Mouse (Mus musculus) limb, embryonic 12.5 days (tissue): ENCODE measurements around the gene D930020B18Rik. TPM values are rescaled to one million over a fixed set of nuclear protein-coding genes. Genes with fewer than 3 reads are reported as not detected.

ENCODE experiments used
- ATAC-seq: fragments of 200-750 bp; cut with Nextera tagmentation; 2 replicates; pipeline ENCODE4 v1.8.0; 2017; ENCODE audit warnings: low read depth, moderate TSS enrichment; ENCODE audit not compliant: insufficient number of reproducible peaks, insufficient read depth, low FRiP score, low TSS enrichment
- H3K27ac ChIP-seq: fragments of 300-500 bp; sonication (generic); 2 replicates; pipeline ENCODE4 v1.5.1; 2016; ENCODE audit warnings: mild to moderate bottlenecking, moderate library complexity
- H3K27me3 ChIP-seq: fragments of 300-500 bp; sonication (generic); 2 replicates; pipeline ENCODE4 v1.6.1; 2016; ENCODE audit warnings: mild to moderate bottlenecking, moderate library complexity
- H3K36me3 ChIP-seq: fragments of 300-500 bp; sonication (generic); 2 replicates; pipeline ENCODE4 v1.6.1; 2016; ENCODE audit warnings: mild to moderate bottlenecking, moderate library complexity
- H3K4me1 ChIP-seq: fragments of 300-500 bp; sonication (generic); replicated peaks from 2 replicates; pipeline ENCODE4 v1.6.1; 2016
- H3K4me2 ChIP-seq: fragments of 300-500 bp; sonication (generic); 2 replicates; pipeline ENCODE4 v1.6.1; 2016; ENCODE audit warnings: mild to moderate bottlenecking, moderate library complexity
- H3K4me3 ChIP-seq: fragments of 300-500 bp; sonication (generic); replicated peaks from 2 replicates; pipeline ENCODE4 v1.5.1; 2016; ENCODE audit warnings: mild to moderate bottlenecking
- H3K9ac ChIP-seq: fragments of 300-500 bp; sonication (generic); replicated peaks from 2 replicates; pipeline ENCODE4 v1.6.1; 2016; ENCODE audit warnings: mild to moderate bottlenecking, moderate library complexity
- H3K9me3 ChIP-seq: fragments of 300-500 bp; sonication (generic); 2 replicates; pipeline ENCODE4 v1.6.1; 2016; ENCODE audit warnings: mild to moderate bottlenecking, moderate library complexity
- WGBS: fragments of 180-500 bp; shearing (Covaris S2); methylation state at CpG from one replicate; pipeline ENCODE4 v1.1.7; 2016; 5-methylcytosine and 5-hydroxymethylcytosine counted together
- polyA plus RNA-seq: library from polyadenylated mRNA; unstranded; fragments of >200 nt; fragmentation: Nextera tagmentation; extraction: Ambion mirVana; gene quantifications from 2 replicates; pipeline ENCODE4 v1.2.1, GENCODE M21; 2016

Gene D930020B18Rik
- polyA plus RNA-seq, 1 experiment from 2014 or later = 1.8 TPM

DNA sequence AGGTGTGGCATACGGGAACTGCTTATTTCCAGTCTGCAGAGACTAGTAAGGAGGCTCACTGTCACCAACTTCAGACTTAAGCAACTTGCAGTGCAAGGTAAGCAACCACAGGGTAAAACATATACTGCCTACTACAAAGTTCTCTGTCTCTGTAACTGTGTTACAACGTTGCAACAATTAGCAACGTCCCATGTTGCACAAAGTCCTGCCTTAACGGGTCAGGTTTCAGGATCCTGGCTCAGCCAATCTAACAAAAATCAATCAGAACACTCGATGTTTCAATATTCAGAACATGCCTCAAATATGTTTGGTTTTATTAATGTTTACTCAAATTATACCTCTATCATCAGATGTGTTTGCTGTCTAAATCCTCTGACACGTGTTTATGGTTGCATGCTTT lies 19.0 kb upstream of the D930020B18Rik start:
- ATAC-seq = no peak
- Histone ChIP-seq H3K9ac (no peak overlapping the region), H3K4me2 (no peak overlapping the region), H3K36me3 (peaks cover 53% of the 10 kb centered on the region), H3K9me3 (no peaks in the 10 kb centered on the region), H3K27me3 (no peaks in the 10 kb centered on the region), H3K4me3 (no peak overlapping the region), H3K4me1 (peaks cover 13% of the 10 kb centered on the region), H3K27ac (no peak overlapping the region)
- 85% methylated on average over 6 of the region's 6 CpGs for WGBS

DNA sequence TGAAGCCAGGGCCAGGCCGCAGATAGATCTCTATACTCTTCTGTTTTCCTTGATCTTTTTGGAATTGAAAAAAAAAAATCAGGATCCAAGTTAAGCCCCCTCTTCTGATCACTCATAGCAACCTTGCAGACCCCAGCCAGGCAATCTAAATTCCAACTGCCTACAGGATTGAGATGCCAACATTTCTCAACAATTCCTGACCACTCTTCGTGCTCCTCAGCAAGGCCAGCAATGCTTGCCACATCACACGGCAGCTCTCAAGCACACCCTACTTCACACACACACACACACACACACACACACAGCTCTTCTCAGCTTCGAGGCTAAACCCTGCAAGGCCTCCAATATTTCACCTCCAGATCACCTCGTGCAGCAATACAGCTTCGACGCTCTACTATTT lies 17.7 kb upstream of the D930020B18Rik start:
- peaks cover 41% of the 10 kb centered on the region for H3K36me3 ChIP-seq
- ATAC-seq = no peak
- H3K27me3 ChIP-seq = no peaks in the 10 kb centered on the region
- no peak overlapping the region for H3K4me2 ChIP-seq
- WGBS = 89% methylated on average over 7 of the region's 7 CpGs
- no peak overlapping the region for H3K4me3 ChIP-seq
- no peaks in the 10 kb centered on the region for H3K9me3 ChIP-seq
- peaks cover 13% of the 10 kb centered on the region for H3K4me1 ChIP-seq
- no peak overlapping the region for H3K9ac ChIP-seq
- no peak overlapping the region for H3K27ac ChIP-seq

- Histone ChIP-seq H3K4me3 (peak overlapping the region; percentile 85), H3K9me3 (no peaks in the 10 kb centered on the region), H3K27me3 (no peaks in the 10 kb centered on the region), H3K4me1 (peaks cover 13% of the 10 kb centered on the region), H3K36me3 (peaks cover 29% of the 10 kb centered on the region), H3K4me2 (peak overlapping the region; percentile 61), H3K9ac (peak overlapping the region; percentile 86), H3K27ac (no peak overlapping the region)
- WGBS = 21% methylated on average over 9 of the region's 9 CpGs
- ATAC-seq = no peak
Measured at GRCm38 (mm10) chr10:121625006-121625405, 16.4 kb upstream of the D930020B18Rik start.

DNA sequence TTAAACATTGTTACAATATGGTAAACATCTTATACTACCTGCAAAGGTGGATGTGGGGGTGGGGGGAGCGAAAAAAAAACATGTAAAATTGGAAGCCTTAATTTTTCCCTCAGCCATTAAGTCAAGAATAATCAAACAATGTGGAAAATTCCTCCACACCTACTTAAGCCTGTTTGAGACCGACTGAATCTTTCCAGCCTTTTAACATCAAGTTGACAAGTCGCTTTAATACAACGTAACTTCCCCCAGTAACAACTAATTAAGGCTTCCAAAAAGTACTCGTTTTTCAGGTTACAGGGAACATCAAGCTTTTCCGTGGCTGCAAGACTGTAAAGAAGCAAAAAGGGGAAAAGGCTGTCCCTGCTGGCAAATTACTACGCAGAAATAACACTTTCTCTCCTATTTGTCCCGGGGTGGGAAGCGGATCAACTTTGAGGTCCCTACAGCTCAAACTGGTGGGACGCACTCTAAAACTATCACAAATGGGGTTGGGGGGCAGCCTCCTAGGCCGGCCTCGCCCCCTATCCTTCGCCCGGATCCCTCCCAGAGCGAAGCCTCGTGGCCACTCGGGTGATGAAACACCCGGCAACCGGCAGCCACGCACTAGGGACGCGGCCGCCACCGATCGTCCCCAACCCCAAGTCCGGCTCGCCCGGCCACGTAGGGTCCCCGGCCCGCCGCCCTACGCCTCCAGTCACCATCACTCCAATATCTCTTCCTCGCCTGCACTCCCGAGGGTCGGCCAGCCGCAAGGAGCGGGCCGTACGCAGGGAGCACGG lies 15.8 kb upstream of the D930020B18Rik start:
- H3K27me3 ChIP-seq = no peaks in the 10 kb centered on the region
- H3K4me2 ChIP-seq = peak overlapping the region; percentile 61
- H3K4me3 ChIP-seq = peak overlapping the region; percentile 85
- H3K9ac ChIP-seq = peak overlapping the region; percentile 86
- peaks cover 24% of the 10 kb centered on the region for H3K36me3 ChIP-seq
- ATAC-seq = no peak; the same call in 1 of the 2 replicates
- H3K9me3 ChIP-seq = no peaks in the 10 kb centered on the region
- under 1% methylated on average over 41 of the region's 41 CpGs for WGBS
- H3K27ac ChIP-seq = peak overlapping the region; percentile 95
- peaks cover 13% of the 10 kb centered on the region for H3K4me1 ChIP-seq

- Histone ChIP-seq H3K9ac (peak within 1 kb of the TSS; percentile 86), H3K36me3 (peaks cover 16% of the 10 kb centered on the region), H3K4me1 (peaks cover 13% of the 10 kb centered on the region), H3K4me2 (peak within 1 kb of the TSS; percentile 61), H3K27me3 (no peaks in the 10 kb centered on the region), H3K4me3 (peak within 1 kb of the TSS; percentile 85), H3K27ac (peak within 1 kb of the TSS; percentile 95), H3K9me3 (no peaks in the 10 kb centered on the region)
- peak; percentile 99 for ATAC-seq
- under 1% methylated on average over 70 of the region's 70 CpGs for WGBS
Measured at GRCm38 (mm10) chr10:121626186-121626882, 15.1 kb upstream of the D930020B18Rik start, which contains the start of gene Xpot. Gene Xpot, minus strand, starts transcription at chr10:121626332.

DNA sequence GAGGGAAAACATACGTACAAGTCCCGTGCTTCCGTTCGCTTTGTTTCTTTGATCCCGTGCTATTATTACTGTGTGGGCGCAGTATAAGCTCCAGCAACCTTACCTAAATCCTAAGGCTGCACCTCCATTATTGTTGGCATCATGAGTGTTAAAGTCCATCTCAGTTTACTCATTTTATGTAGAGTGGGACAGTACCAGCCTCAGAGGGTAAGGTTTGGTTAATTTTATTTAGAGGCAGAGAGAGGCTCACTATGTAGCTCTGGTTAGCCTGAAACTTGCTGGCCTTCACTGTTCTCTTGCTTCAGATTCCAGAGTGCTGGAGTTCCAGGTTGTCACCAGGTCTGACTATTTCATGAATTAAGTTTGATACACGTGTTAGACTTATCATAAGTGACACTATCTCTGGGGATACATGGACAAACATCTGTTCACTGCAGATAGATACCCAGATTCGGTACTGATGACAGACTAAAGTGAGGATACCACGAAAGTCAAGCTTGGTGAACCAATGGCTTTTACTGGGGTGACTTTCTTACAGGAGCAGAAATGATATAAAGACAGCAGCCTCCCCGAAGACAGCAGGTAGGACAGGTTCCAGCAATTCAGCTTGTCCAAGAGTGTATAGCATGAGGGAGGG lies 14.1 kb upstream of the D930020B18Rik start:
- H3K4me1 ChIP-seq = peaks cover 13% of the 10 kb centered on the region
- peak overlapping the region; percentile 61 for H3K4me2 ChIP-seq
- H3K27ac ChIP-seq = no peak overlapping the region
- peaks cover 6% of the 10 kb centered on the region for H3K36me3 ChIP-seq
- no peaks in the 10 kb centered on the region for H3K27me3 ChIP-seq
- H3K9me3 ChIP-seq = no peaks in the 10 kb centered on the region
- ATAC-seq = no peak
- peak overlapping the region; percentile 85; the same call in 1 of the 2 replicates for H3K4me3 ChIP-seq
- 87% methylated on average over 10 of the region's 10 CpGs for WGBS
- H3K9ac ChIP-seq = no peak overlapping the region

DNA sequence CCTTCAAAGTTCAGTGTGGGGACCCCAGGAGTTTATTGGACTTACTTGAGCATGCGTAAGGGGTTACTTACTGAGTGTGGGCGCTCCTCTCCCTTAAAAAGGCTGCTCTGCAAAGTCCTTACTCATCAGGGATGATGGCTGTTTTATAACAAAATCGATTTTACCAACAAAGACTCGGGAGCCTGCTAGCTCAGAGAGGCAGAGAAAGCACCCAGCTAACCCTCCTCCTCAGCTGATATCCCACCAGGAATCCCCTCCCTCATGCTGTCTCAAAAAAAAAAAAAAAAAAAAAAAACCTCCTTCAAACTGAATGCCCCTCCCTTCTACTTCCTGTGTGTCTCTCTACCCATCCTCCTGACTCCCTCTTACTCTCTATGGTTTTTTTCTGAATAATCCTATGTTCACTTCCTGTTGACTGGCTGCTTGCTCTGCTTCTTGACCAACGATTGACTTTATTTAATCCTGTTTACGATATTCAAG lies 12.8 kb upstream of the D930020B18Rik start:
- Histone ChIP-seq H3K4me3 (no peak overlapping the region), H3K9me3 (no peaks in the 10 kb centered on the region), H3K4me1 (peaks cover 13% of the 10 kb centered on the region), H3K27me3 (no peaks in the 10 kb centered on the region), H3K9ac (no peak overlapping the region), H3K36me3 (no peaks in the 10 kb centered on the region), H3K4me2 (no peak overlapping the region), H3K27ac (no peak overlapping the region)
- 87% methylated on average over 6 of the region's 6 CpGs for WGBS
- ATAC-seq = no peak

GRCm38 (mm10) chr10:121634159-121634558 lies 7.2 kb upstream of the D930020B18Rik start:
- Histone ChIP-seq H3K9me3 (no peaks in the 10 kb centered on the region), H3K27me3 (no peaks in the 10 kb centered on the region), H3K9ac (no peak overlapping the region), H3K4me3 (no peak overlapping the region), H3K4me1 (no peaks in the 10 kb centered on the region), H3K36me3 (no peaks in the 10 kb centered on the region), H3K4me2 (no peak overlapping the region), H3K27ac (no peak overlapping the region)
- ATAC-seq = no peak
- 48% methylated on average over 1 of the region's 1 CpGs for WGBS

DNA sequence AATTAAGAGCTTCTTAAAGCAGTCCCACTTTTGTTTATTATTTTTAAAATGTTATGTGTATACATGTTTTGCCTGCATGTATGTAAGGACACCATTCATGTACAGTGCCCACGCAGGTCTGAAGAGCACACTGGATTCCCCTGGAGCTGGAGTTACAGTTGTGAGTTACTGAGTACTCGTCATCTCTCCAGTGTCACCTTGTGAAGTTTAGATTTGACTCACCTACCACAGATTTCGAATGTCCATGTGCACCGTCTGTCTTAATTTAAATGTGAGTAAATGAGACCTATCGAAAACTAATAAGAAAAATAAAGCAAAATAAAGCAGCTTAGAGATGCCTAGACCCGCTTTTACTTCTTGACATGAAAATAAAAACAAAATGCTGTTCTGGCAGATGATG lies 5.1 kb upstream of the D930020B18Rik start:
- peaks cover 4% of the 10 kb centered on the region; the same call in 1 of the 2 replicates for H3K4me1 ChIP-seq
- WGBS = 83% methylated on average over 6 of the region's 6 CpGs
- H3K36me3 ChIP-seq = no peaks in the 10 kb centered on the region
- peaks cover 4% of the 10 kb centered on the region; the same call in 1 of the 2 replicates for H3K27me3 ChIP-seq
- ATAC-seq = no peak
- H3K9ac ChIP-seq = no peak overlapping the region
- H3K9me3 ChIP-seq = no peaks in the 10 kb centered on the region
- H3K27ac ChIP-seq = no peak overlapping the region
- no peak overlapping the region for H3K4me3 ChIP-seq
- no peak overlapping the region for H3K4me2 ChIP-seq

- no peak overlapping the region for H3K27ac ChIP-seq
- no peaks in the 10 kb centered on the region for H3K36me3 ChIP-seq
Measured at GRCm38 (mm10) chr10:121639573-121639972, 1.8 kb upstream of the D930020B18Rik start.

More at GRCm38 (mm10) chr10:121639573-121639972, 1.8 kb upstream of the D930020B18Rik start:
- Histone ChIP-seq H3K4me2 (no peak overlapping the region), H3K4me3 (no peak overlapping the region), H3K27me3 (peaks cover 29% of the 10 kb centered on the region), H3K9me3 (no peaks in the 10 kb centered on the region), H3K9ac (no peak overlapping the region), H3K4me1 (peaks cover 15% of the 10 kb centered on the region)
- WGBS = 83% methylated on average over 5 of the region's 5 CpGs
- ATAC-seq = no peak
